Mouse (Mus musculus) left cerebral cortex, postnatal 25 days (tissue): ENCODE measurements around the gene Cstb. TPM values are rescaled to one million over a fixed set of nuclear protein-coding genes. Genes with fewer than 3 reads are reported as not detected.
"Not testable (repeated sequence)": the region's sequence is repeated elsewhere in the genome, so short reads cannot be mapped to it uniquely, and the experiment has no call there.

Experiments used
- DNase-seq, 2 experiments: peaks; one replicate each; pipeline ENCODE4 v3.0.0; 2022; ENCODE audit warnings: low spot score in 2 of 2, mixed read lengths in 1 of 2
- intact Hi-C: fragments of 180-260 bp; cut with DNase I; formaldehyde crosslinking; loops from one replicate; pipeline ENCODE4 v1.15.1; 2025
- total RNA-seq, 2 experiments: library from RNA; stranded (reverse); gene quantifications; 2 replicates each; pipeline ENCODE4 v1.2.3; 2021

Cstb gene
- total RNA-seq, 2 experiments from 2014 or later: 39.5 to 42.4 TPM

DNA sequence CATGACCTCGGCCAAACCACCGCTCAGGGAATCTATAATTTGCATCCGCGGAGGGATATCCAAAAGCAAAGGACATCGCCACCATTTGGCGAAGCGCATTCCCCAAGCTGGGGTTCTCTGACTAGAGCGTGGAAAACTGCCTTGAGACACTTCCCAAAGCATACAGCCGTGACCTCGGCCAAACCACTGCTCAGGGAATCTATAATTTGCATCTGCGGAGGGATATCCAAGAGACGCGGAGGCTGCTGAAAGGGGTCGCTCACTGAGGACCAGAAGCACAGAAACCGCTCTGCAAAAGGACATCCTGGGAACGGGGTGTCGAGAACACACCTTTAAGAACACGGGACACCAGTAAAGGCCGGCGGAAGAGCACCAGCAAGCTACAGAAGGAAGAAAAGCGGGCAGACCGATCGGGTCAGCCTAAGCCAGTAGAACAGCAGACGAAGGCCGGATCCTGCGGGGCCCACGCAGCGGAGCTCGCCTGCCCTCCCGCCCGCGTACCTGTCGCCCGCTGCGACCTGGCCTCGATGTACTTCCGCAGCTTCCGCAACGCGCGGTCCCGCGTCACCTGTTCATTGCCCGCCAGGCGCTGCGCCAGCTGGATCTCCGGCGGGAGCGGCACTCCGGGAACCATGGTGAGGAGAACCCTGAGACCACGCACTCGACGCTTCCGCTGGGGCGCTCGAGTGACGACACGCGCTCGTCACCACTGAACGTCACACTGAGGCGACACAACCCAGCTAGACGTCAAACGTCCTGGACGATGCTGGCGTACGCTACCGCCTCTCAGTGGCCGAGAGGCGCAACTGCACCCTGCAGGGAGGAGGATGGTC, 12.9 kb upstream of the Cstb start, which contains the start of gene Rrp1:
Gene Rrp1 (minus strand): TSS at position 725 of the 833 bp plus-strand sequence.
- intact Hi-C loops: no loop called here

DNA sequence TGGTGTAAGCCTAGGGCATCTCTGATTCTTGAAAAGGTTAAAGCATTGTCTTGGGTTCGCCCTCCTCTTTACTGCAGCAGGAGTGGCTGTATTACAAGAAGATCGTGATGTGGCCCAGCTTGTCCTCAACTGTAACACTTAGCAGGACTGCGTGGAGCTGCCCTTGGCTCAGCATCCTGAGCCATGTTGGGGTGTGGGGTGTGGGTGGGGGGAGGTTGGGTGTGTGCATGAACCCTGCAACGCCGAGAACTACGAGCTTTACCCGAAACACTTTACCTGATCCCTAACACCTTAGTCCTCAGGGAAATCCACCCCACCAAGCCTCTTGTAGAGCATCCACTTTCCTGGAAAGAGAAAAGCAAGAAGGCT, 12.3 kb upstream of the Cstb start:
- intact Hi-C loops: no loop called here
- no peak for DNase-seq

More for the DNA sequence above, 12.9 kb upstream of the Cstb start, which contains the start of gene Rrp1:
- peak; percentile 98 for DNase-seq

DNA sequence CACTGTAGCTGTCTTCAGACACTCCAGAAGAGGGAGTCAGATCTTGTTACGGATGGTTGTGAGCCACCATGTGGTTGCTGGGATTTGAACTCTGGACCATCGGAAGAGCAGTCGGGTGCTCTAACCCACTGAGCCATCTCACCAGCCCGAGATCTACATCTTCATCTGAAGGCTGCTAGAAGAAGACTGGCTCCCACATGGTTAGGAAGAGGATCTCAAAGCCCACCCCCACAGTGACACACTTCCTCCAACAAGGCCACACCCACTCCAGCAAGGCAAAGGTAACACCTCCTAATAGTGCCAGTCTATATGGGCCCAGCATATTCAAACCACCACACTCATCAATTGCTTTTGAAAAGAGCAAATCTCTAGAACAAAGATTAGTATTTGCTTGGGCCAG, 10.5 kb upstream of the Cstb start:
- intact Hi-C loops, DNase-seq: not testable (repeated sequence)

DNA sequence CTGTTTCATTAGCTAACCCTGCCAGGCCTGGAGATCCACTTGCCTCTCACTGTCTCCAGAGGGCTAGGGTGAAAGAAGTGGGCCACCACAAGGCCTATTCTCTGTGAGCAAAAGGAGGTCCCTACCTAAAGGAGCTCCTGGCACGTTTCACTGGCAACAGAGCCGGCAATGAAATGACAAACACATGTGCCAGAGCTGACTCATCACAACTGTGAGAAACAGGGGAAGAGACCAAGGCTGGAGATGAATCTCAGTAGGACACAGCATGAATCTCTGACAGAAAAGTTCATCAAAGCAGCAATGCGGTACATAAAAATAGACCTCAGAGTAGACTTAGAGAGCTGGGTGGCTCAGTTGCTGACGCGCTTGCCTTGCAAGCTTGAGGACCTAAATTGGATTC, 7.6 kb upstream of the Cstb start:
- DNase-seq: peak in 1 of 2 experiments; percentile 80
- intact Hi-C loops: no loop called here

DNA sequence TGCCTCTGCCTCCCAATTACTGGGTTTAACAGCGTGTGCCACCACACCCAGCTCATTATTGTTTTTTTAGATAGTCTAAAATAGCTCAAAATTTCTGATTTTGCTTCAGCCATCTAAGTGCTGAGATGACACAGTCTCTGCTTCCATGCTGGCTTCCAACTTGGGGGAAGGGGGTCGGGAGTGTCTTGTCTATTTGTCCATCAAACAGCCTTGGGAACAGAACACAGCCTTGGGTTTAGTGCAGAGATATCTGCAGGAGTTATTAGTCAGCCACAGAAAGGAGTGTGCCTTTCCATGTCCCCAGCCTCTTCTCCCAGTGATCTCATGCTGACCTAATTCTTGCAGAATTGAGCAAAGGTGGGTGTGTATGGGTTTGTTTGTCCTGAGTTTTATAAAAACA, 6.7 kb upstream of the Cstb start:
- no peak for DNase-seq
- intact Hi-C loops: no loop called here

GRCm38 (mm10) chr10:78420929-78421328, 4.5 kb upstream of the Cstb start:
- intact Hi-C loops: no loop called here
- DNase-seq: no peak

DNA sequence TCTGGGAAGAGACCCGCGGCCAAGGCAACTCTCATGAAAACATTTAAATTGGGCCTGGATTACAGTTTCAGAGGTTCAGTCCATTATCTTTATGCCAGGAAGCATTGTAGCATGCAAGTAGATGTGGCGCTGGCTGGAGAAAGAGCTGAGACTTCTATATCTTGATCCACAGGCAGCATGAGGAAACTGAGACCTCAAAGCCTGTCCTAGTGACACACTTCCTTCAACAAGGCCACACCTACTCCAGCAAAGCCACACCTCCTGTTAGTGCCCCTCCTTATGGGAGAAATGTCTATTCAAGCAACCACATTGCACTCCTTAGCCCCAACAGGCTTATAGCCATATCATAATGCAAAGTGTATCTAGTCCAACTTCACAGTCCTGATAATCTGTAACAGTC, 2.9 kb upstream of the Cstb start:
- intact Hi-C loops: no loop called here
- DNase-seq: no peak

DNA sequence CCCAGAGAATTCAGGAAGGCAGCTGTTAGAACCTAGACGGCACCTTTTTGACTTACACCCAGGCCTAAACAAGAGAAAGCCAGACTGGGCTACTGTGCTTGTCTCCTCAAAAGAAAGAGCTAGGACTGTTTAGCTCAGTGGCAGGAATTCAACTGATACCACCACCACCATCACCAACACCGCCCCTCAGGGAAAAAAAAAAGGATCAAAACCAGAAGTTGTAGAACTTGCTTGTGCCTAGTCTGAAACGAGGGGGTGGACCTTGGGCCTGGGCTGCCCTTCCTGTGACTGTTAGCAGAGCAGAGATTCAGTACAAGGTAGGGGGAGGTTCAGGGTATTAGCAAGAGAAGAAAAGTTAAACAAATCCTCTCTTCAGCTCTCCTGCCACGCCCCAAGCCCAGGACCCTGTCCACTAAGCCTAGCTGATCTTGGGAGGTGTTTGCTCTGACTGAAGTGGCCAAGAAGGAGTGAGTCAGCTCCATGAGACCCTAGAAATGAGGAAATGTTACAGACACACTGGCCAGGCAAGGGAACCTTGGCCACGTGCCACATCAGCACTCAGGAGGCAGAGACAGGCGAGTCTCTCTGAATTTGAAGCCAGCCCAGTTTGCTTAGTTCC, 757 bp downstream of the Cstb start:
- no peak for DNase-seq
- intact Hi-C loops: no loop called here

DNA sequence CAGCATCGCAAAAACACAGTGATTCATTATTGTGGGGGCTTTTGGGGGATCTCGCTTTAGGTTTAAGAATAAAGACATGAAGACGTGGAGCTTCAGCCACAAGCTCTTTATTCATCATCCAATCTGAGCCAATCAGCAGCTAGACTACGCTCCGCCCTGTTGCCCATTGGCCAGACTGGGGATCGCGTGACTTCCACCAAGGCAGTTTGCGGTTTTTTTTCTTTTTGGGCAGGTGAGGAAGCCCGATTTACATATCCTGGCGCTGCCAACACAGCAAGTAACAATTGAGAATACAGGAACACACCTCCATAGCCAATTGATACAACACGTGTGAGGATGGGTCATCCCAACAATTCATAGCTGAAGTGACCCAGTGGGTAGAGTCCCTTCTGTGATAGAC, 2.6 kb downstream of the Cstb start:
- DNase-seq: no peak
- intact Hi-C loops: no loop called here

- DNase-seq: no peak
- intact Hi-C loops: no loop called here
Observed at GRCm38 (mm10) chr10:78429180-78429579, 3.7 kb downstream of the Cstb start.

DNA sequence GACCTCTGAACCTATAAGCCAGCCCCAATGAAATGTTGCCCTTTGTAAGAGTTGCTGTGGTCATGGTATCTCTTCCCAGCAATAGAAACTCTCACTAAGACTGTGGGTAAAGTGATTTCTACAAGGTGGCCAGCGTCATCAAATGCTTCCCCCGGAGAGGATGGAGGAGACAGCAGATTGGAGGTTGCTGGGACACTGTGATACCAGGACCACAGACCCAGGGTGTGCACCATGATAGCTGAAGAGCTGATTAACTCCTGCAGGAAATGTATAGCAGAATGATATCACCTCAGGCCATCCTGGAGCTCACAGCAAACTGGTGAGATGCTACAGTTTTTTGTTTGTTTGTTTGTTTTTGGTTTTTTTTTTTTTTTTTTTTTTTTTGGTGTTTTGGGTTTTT, 4.3 kb downstream of the Cstb start:
- intact Hi-C loops: no loop called here
- DNase-seq: no peak

- DNase-seq: no peak
- intact Hi-C loops: no loop called here
Observed at GRCm38 (mm10) chr10:78432853-78433252, 7.4 kb downstream of the Cstb start.

DNA sequence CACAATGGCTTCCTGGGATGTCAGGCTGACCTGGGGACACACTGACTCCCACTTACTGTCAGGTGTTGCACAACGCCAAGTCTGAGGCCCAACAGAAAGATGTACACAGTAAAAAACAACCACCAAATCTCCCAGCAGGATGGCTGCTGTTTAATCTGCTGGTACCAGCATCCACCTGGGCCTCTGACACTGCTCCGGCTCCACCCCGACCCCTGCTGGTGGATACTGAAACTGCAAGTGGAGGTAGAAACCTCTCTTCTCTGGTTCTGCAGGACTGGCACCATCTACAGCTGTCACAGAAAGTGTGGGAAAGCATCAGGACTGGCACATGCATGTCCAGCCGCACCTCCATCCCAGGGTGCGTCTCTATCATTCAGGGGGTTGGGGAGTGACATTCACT, 12.6 kb downstream of the Cstb start:
- peak; percentile 73 to 81 for DNase-seq
- intact Hi-C loops: loop anchor here (2.0 kb wide), 1 partner anchor 49 kb away; no protein-coding TSS in a partner anchor

- intact Hi-C loops: loop anchor here (2.0 kb wide), 1 partner anchor 47 kb away; no protein-coding TSS in a partner anchor
- no peak for DNase-seq
Observed at GRCm38 (mm10) chr10:78439550-78439949, 14.1 kb downstream of the Cstb start.

DNA sequence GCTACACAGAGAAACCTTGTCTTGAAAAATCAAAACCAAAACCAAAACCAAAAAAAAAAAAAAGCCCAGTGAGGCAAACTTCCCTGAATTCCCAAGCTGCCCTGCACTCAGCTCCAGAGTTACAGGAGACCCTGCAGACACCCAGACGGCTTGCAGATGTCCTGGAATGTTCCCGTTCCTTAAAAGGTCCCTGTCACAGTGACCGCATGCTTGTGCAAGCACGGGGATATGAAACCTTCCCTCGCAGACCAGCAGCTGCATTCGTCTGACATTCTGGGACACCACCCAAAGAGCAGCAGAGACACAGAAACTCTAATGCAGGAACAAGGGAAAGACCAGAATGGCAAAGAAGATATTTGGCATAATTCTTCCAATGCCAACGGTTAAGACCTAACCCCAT, 14.5 kb downstream of the Cstb start:
- intact Hi-C loops: loop anchor here (2.0 to 10.0 kb wide), 2 partner anchors 47 to 165 kb away; no protein-coding TSS in a partner anchor
- DNase-seq: no peak

DNA sequence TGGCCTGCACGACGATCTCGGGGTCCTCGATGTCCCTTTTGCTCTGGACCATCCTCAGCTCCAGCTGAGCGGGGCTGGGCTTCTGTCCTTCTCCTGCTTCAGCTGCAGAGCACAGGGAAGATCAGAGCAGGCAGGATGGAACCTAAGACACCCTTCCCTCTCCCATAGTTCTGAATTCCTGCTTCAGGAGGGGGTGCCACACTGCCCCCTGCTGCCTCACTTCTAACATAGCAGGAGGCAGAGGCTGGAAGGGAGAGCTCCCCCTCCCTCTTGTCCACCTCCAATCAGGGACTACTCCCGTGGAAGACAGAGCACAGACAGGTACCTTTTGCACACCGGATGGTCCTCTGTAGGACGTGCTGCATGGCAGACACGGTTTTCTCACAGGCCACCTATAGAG, 15.3 kb downstream of the Cstb start:
- intact Hi-C loops: loop anchor here (10.0 kb wide), 1 partner anchor 164 kb away; no protein-coding TSS in a partner anchor
- no peak for DNase-seq

DNA sequence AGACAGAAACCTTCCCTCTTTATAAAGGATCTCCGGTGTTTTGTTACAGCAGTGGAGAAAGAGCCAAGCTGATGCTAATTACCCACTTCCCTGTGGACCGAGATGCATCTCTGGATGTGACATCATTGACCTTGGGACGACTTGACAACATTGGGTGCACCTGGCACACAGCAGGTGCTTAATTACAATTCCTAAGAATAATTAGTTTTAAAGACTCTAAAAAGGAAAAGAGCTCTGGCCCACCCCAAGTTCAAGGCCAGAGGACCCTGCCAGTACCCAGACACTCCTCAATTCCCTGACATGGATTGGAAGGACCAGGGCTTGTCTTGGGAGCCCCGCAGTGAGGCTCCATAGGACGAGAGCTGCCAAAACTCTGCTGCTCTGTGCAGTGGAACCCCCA, 16.1 kb downstream of the Cstb start:
- DNase-seq: no peak
- intact Hi-C loops: loop anchor here (10.0 kb wide), 1 partner anchor 163 kb away; no protein-coding TSS in a partner anchor

DNA sequence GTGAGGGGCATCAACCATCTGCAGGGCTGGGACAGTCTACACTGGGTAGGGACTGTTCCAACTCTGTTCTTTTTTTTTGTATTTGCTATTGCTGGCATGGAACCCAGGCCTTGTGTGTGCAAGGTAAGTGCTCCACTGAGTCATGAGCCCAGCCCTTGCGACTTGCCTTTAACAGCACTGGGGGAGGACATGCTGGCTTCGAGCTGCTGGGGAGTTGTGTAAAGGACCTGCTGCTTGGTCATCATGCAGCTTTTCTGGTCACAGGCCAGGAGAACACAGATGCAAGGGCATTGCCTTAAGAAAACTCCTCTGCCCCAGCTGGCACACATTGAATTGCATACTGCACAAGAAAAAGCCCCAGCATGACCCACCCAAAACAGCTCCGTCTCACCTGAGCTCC, 16.8 kb downstream of the Cstb start:
- DNase-seq: no peak

DNA sequence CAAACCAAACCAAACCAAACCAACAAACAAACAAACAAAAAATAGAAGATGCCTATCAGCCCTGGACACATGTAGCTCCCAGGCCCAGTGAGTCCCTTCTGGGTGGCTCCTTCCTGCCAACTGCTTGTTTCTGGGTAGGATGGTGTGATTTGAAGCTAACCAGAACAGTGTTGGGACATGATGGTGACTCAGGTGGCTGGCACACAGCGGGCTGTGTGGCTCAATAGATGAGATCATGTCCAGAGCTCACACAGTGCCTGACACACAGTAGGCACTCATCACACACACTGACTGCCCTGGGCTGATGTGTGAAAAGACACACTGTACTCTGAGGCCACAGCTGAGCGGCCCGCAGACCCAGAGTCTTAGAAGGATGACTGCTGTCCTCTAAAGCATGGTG, 20.7 kb downstream of the Cstb start:
- no peak for DNase-seq
- intact Hi-C loops: loop anchor here (10.0 kb wide), 1 partner anchor 159 kb away; no protein-coding TSS in a partner anchor

More for the DNA sequence above, 16.8 kb downstream of the Cstb start:
- intact Hi-C loops: loop anchor here (10.0 kb wide), 1 partner anchor 163 kb away; no protein-coding TSS in a partner anchor

GRCm38 (mm10) chr10:78447396-78447795, 21.9 kb downstream of the Cstb start:
- DNase-seq: no peak
- intact Hi-C loops: loop anchor here (10.0 kb wide), 1 partner anchor 157 kb away; no protein-coding TSS in a partner anchor

DNA sequence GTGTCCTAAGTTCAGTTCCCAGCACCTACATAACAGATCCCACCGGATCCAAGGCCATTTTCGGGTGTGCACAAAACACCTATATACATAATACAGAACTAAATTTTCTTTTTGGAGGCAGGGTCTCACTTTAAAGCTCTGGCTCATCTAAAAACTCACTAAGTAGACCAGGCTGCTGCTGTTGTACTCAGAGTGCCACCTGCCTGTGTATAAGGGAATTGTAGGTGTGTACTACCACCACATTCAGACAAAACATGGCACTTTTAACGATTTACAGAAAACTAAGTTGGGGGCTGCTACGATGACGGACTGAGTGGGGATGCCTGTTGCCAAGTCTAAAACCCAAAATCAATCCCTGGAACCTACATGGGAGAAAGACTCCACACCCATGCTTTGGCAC, 25.3 kb downstream of the Cstb start:
- DNase-seq: no peak
- intact Hi-C loops: no loop called here
